Mouse (Mus musculus): Measurements from ENCODE around the gene Fam198a.

Fam198a gene

GRCm38 (mm10) chr9:121926634-121927405 lies 24.0 kb upstream of the Fam198a start:
- DNase-seq: no peak

- DNase-seq: no peak
Measured at GRCm38 (mm10) chr9:121927721-121928120, 23.1 kb upstream of the Fam198a start.

- peak; percentile 55 for DNase-seq
Measured at GRCm38 (mm10) chr9:121928498-121928897, 22.3 kb upstream of the Fam198a start.

- DNase-seq: no peak
Measured at GRCm38 (mm10) chr9:121934856-121935255, 15.9 kb upstream of the Fam198a start.

- no peak for DNase-seq
Measured at GRCm38 (mm10) chr9:121936952-121937351, 13.8 kb upstream of the Fam198a start.

- no peak for DNase-seq
Measured at GRCm38 (mm10) chr9:121937451-121937864, 13.3 kb upstream of the Fam198a start.

- no peak for DNase-seq
Measured at GRCm38 (mm10) chr9:121937944-121938355, 12.8 kb upstream of the Fam198a start.

GRCm38 (mm10) chr9:121943005-121943404 lies 7.8 kb upstream of the Fam198a start:
- no peak for DNase-seq

- no peak for DNase-seq
Measured at GRCm38 (mm10) chr9:121943628-121944027, 7.2 kb upstream of the Fam198a start.

- DNase-seq: peak; percentile 70
Measured at GRCm38 (mm10) chr9:121947784-121948183, 3.0 kb upstream of the Fam198a start.

GRCm38 (mm10) chr9:121948431-121948830 lies 2.4 kb upstream of the Fam198a start:
- DNase-seq: no peak

GRCm38 (mm10) chr9:121951114-121951423 lies 281 bp downstream of the Fam198a start:
- no peak for DNase-seq

GRCm38 (mm10) chr9:121952596-121952995 lies 1.8 kb downstream of the Fam198a start:
- DNase-seq: no peak

- DNase-seq: no peak
Measured at GRCm38 (mm10) chr9:121959966-121960635, 9.3 kb downstream of the Fam198a start.

- DNase-seq: no peak
Measured at GRCm38 (mm10) chr9:121964941-121965340, 14.2 kb downstream of the Fam198a start.

- DNase-seq: no peak
Measured at GRCm38 (mm10) chr9:121968258-121968657, 17.5 kb downstream of the Fam198a start.

GRCm38 (mm10) chr9:121969841-121970381 lies 19.1 kb downstream of the Fam198a start:
- no peak for DNase-seq

GRCm38 (mm10) chr9:121973207-121973606 lies 22.4 kb downstream of the Fam198a start:
- DNase-seq: no peak

- DNase-seq: no peak
Measured at GRCm38 (mm10) chr9:121974141-121974986, 23.6 kb downstream of the Fam198a start.

GRCm38 (mm10) chr9:121975321-121975720 lies 24.5 kb downstream of the Fam198a start:
- no peak for DNase-seq

- no peak for DNase-seq
Measured at GRCm38 (mm10) chr9:121981046-121981445, 30.3 kb downstream of the Fam198a start.

GRCm38 (mm10) chr9:121981466-121982105 lies 30.8 kb downstream of the Fam198a start:
- DNase-seq: no peak

- no peak for DNase-seq
Measured at GRCm38 (mm10) chr9:121982214-121982613, 31.4 kb downstream of the Fam198a start.

All from right cerebral cortex, adult 18-20 months (tissue).